Mouse (Mus musculus): ENCODE results near the gene Cenph.
A peak's percentile ranks its signal among the peaks of the same experiment; 100 is the strongest.
"Not testable (repeated sequence)": the region's sequence is repeated elsewhere in the genome, so short reads cannot be mapped to it uniquely, and the experiment has no call there.

Gene Cenph

GRCm38 (mm10) chr13:100775252-100776055 lies at the start of gene Cenph:
TSS of gene Cenph (minus strand) at chr13:100775899.
- DNase-seq: peak; percentile 91

GRCm38 (mm10) chr13:100824916-100825315 lies 49.2 kb upstream of the Cenph start:
- DNase-seq: no peak

- peak; percentile 23 for DNase-seq
Measured at GRCm38 (mm10) chr13:100824306-100824705, 48.6 kb upstream of the Cenph start.

- no peak for DNase-seq
Measured at GRCm38 (mm10) chr13:100823863-100824262, 48.2 kb upstream of the Cenph start.

GRCm38 (mm10) chr13:100814451-100814850 lies 38.8 kb upstream of the Cenph start:
- no peak for DNase-seq

- no peak for DNase-seq
Measured at GRCm38 (mm10) chr13:100805776-100806175, 30.1 kb upstream of the Cenph start.

- no peak for DNase-seq
Measured at GRCm38 (mm10) chr13:100797171-100797570, 21.5 kb upstream of the Cenph start.

GRCm38 (mm10) chr13:100789083-100789482 lies 13.4 kb upstream of the Cenph start:
- DNase-seq: no peak

- DNase-seq: not testable (repeated sequence)
Measured at GRCm38 (mm10) chr13:100788057-100788456, 12.4 kb upstream of the Cenph start.

GRCm38 (mm10) chr13:100787316-100788010 lies 11.8 kb upstream of the Cenph start:
- peak; percentile 78 for DNase-seq

- peak; percentile 95 for DNase-seq
Measured at GRCm38 (mm10) chr13:100786414-100786867, 10.7 kb upstream of the Cenph start, which contains the start of gene Ccnb1. TSS of gene Ccnb1 (minus strand) at chr13:100786570.

- DNase-seq: no peak
Measured at GRCm38 (mm10) chr13:100785806-100786413, 10.2 kb upstream of the Cenph start.

- no peak for DNase-seq
Measured at GRCm38 (mm10) chr13:100777491-100777890, 1.8 kb upstream of the Cenph start.

GRCm38 (mm10) chr13:100776710-100777109 lies 1.0 kb upstream of the Cenph start:
- DNase-seq: no peak

- no peak for DNase-seq
Measured at GRCm38 (mm10) chr13:100776056-100776419, 339 bp upstream of the Cenph start.

GRCm38 (mm10) chr13:100774704-100775103 lies 995 bp downstream of the Cenph start:
- DNase-seq: no peak

- DNase-seq: peak; percentile 76
Measured at GRCm38 (mm10) chr13:100755329-100755728, 20.4 kb downstream of the Cenph start.

- no peak for DNase-seq
Measured at GRCm38 (mm10) chr13:100754186-100754585, 21.5 kb downstream of the Cenph start.

GRCm38 (mm10) chr13:100753011-100753410 lies 22.7 kb downstream of the Cenph start:
- no peak for DNase-seq

- no peak for DNase-seq
Measured at GRCm38 (mm10) chr13:100752529-100752928, 23.2 kb downstream of the Cenph start.

GRCm38 (mm10) chr13:100751402-100751801 lies 24.3 kb downstream of the Cenph start:
- DNase-seq: no peak

GRCm38 (mm10) chr13:100750799-100751198 lies 24.9 kb downstream of the Cenph start:
- no peak for DNase-seq

GRCm38 (mm10) chr13:100748638-100749037 lies 27.1 kb downstream of the Cenph start:
- DNase-seq: peak; percentile 5

GRCm38 (mm10) chr13:100746090-100746489 lies 29.6 kb downstream of the Cenph start:
- DNase-seq: no peak

Measured in lung, postnatal 36 days (tissue).